Mouse (Mus musculus) lung, adult 10 weeks (tissue): Measurements from ENCODE around the gene Ppcdc. TPM values are rescaled to one million over a fixed set of nuclear protein-coding genes. Genes with fewer than 3 reads are reported as not detected.

Experiments used
- polyA plus RNA-seq: library from polyadenylated mRNA; stranded (reverse); fragments of 350-450 nt; fragmentation: Illumina TruSeq; extraction: RNeasy Lipid Tissue Mini Kit (QIAGEN cat#74804); gene quantifications from one replicate; pipeline ENCODE4 v1.2.3, GENCODE M21; 2014; ENCODE audit warnings: low read depth, low replicate concordance; ENCODE audit not compliant: insufficient read depth

Gene Ppcdc
- 17.6 TPM for polyA plus RNA-seq

GRCm38 (mm10) chr9:57439522-57440295 lies at the start of gene Ppcdc:
Gene Ppcdc, minus strand, starts transcription at chr9:57440124.

GRCm38 (mm10) chr9:57467896-57468549 lies 28.1 kb upstream of the Ppcdc start, which contains the start of gene Scamp5:
Gene Scamp5, minus strand, starts transcription at chr9:57468060.

Other genes with a start within 250 kb of the Ppcdc start
- not detected for gene Trcg1, start 203.6 kb downstream of the Ppcdc start, polyA plus RNA-seq
- gene 1700017B05Rik, start 177.5 kb downstream of the Ppcdc start, polyA plus RNA-seq: 9.8 TPM
- gene Scamp5, start 27.9 kb upstream of the Ppcdc start, polyA plus RNA-seq: 3.3 TPM
- gene Rpp25, start 63.9 kb upstream of the Ppcdc start, polyA plus RNA-seq: 0.50 TPM
- gene Cox5a, start 81.2 kb upstream of the Ppcdc start, polyA plus RNA-seq: 258 TPM
- 13.3 TPM for gene Fam219b, start 97.4 kb upstream of the Ppcdc start, polyA plus RNA-seq
- gene Mpi, start 112.6 kb upstream of the Ppcdc start, polyA plus RNA-seq: 13.2 TPM
- 34.8 TPM for gene Scamp2, start 120.8 kb upstream of the Ppcdc start, polyA plus RNA-seq
- 5.4 TPM for gene Ulk3, start 149.3 kb upstream of the Ppcdc start, polyA plus RNA-seq
- not detected for gene Cplx3, start 166.2 kb upstream of the Ppcdc start, polyA plus RNA-seq
- gene Lman1l, start 180.7 kb upstream of the Ppcdc start, polyA plus RNA-seq: not detected
- gene Csk, start 213.5 kb upstream of the Ppcdc start, polyA plus RNA-seq: 58.2 TPM
- not detected for gene Cyp1a2, start 243.6 kb upstream of the Ppcdc start, polyA plus RNA-seq
- 7.8 TPM for gene Cyp1a1, start 247.8 kb upstream of the Ppcdc start, polyA plus RNA-seq